Mouse (Mus musculus) megakaryocyte, embryonic 14.5 days (primary cell): Measurements from ENCODE around the gene Hacd4.

Experiments used
- FLI1 ChIP-seq: IDR thresholded peaks from 2 replicates; pipeline ENCODE4 v1.6.1; 2012; ENCODE audit warnings: low read length, inconsistent platforms, mixed read lengths
- GATA1 ChIP-seq: IDR thresholded peaks from 3 replicates; pipeline ENCODE4 v1.6.1; 2012; ENCODE audit warnings: mixed read lengths, low read length, inconsistent platforms, borderline replicate concordance

- TF ChIP-seq GATA1 (no peak), FLI1 (no peak)
Measured at GRCm38 (mm10) chr4:88438326-88438989, at the start of gene Hacd4.
